Mouse (Mus musculus) kidney, adult 2 months (tissue): ENCODE measurements at regions not wholly inside any gene's neighbourhood (a gene's known extent, or its start where the extent isn't known, plus 50 kb on each side); places are given as distances from the start of the nearest gene placed in this dataset.

ENCODE experiments used
- CTCF ChIP-seq: fragments of 200-500 bp; conservative IDR thresholded peaks from 2 replicates; pipeline ENCODE4 v1.5.1; 2011; ENCODE audit warnings: low read depth, mild to moderate bottlenecking, control low read depth, low read length, moderate library complexity, mixed read lengths; ENCODE audit not compliant: insufficient read depth, insufficient read length
- POLR2A ChIP-seq: fragments of 200-500 bp; IDR thresholded peaks from one replicate; pipeline ENCODE4 v1.6.1; 2011; ENCODE audit warnings: low read depth, low read length, control low read depth

DNA sequence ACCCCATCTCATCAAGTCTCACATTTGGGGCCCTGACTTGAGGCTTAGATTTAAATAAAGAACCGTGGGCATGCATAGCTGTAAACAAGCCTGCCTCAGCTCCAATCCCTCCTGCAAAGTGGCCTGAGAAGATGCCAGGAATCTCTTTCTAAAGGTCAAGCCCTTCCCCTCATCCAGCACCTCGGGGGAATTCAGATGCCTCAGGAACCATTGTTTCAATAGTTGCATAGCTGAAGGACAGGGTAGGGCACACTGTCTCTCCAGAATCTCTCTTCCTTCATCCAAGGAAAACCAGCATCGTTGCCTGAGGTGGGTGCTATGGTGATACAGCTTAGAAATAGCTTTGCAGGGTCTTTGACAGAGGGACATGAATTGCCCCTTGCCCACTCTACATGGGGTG, 154.4 kb downstream of the Thbs2 start:
- no peak for TF ChIP-seq CTCF
- no peak for TF ChIP-seq POLR2A
